Mouse (Mus musculus) liver, adult 2 months (tissue): Measurements from ENCODE around the gene Fap. TPM values are rescaled to one million over a fixed set of nuclear protein-coding genes. Genes with fewer than 3 reads are reported as not detected.

Experiments
- DNase-seq: peaks from one replicate; pipeline ENCODE4 v3.0.0-alpha.2; 2011; ENCODE audit warnings: low read depth, low spot score; ENCODE audit errors: extremely low read depth
- H3K27ac ChIP-seq: fragments of 200-500 bp; replicated peaks from 2 replicates; pipeline ENCODE4 v1.5.1; 2012; ENCODE audit warnings: low read depth, mild to moderate bottlenecking, control low read depth, inconsistent platforms, low read length; ENCODE audit not compliant: insufficient read depth
- H3K27me3 ChIP-seq: fragments of 200-500 bp; 2 replicates; pipeline ENCODE4 v1.6.1; 2012; ENCODE audit warnings: mild to moderate bottlenecking, moderate library complexity, low read length, inconsistent platforms; ENCODE audit not compliant: control insufficient read depth, insufficient read depth
- H3K36me3 ChIP-seq: fragments of 200-500 bp; 2 replicates; pipeline ENCODE4 v1.6.1; 2012; ENCODE audit warnings: low read length, inconsistent platforms; ENCODE audit not compliant: control insufficient read depth, insufficient read depth
- H3K4me1 ChIP-seq: fragments of 200-500 bp; 2 replicates; pipeline ENCODE4 v1.6.1; 2011; ENCODE audit warnings: low read length; ENCODE audit not compliant: control insufficient read depth, insufficient read depth
- H3K4me3 ChIP-seq: fragments of 200-500 bp; 2 replicates; pipeline ENCODE4 v1.5.1; 2011; ENCODE audit warnings: low read depth, mild to moderate bottlenecking, control low read depth, low read length, moderate library complexity; ENCODE audit not compliant: insufficient read depth
- H3K79me2 ChIP-seq: fragments of 200-500 bp; 2 replicates; pipeline ENCODE4 v1.6.1; 2012; ENCODE audit warnings: inconsistent platforms, mild to moderate bottlenecking, low read length, moderate library complexity; ENCODE audit not compliant: control insufficient read depth, insufficient read depth
- H3K9ac ChIP-seq: fragments of 200-500 bp; 2 replicates; pipeline ENCODE4 v1.6.1; 2012; ENCODE audit warnings: low read depth, mild to moderate bottlenecking, control low read depth, inconsistent platforms, low read length
- CTCF ChIP-seq: fragments of 200-500 bp; IDR thresholded peaks from 2 replicates; pipeline ENCODE4 v1.5.1; 2011; ENCODE audit warnings: low read depth, low read length, control low read depth
- POLR2A ChIP-seq: fragments of 200-500 bp; IDR thresholded peaks from 2 replicates; pipeline ENCODE4 v1.6.1; 2011; ENCODE audit warnings: low read length, control low read depth; ENCODE audit not compliant: insufficient read depth; ENCODE audit errors: extremely low read depth
- WGBS: fragments of 180-500 bp; shearing (Covaris S2); methylation state at CpG from one replicate; pipeline ENCODE4 v1.1.7; 2018; 5-methylcytosine and 5-hydroxymethylcytosine counted together
- polyA plus RNA-seq: library from polyadenylated mRNA; depleted of rRNA; stranded (reverse); fragments of >200 nt; gene quantifications from 2 replicates; pipeline ENCODE4 v1.2.3, GENCODE M21; 2012
- total RNA-seq: library from RNA; depleted of rRNA; stranded (reverse); fragments of >200 nt; gene quantifications from 2 replicates; pipeline ENCODE4 v1.2.3, GENCODE M21; 2014

Fap gene
- total and polyA plus RNA-seq, 2 experiments: 0.20 to 0.74 TPM

DNA sequence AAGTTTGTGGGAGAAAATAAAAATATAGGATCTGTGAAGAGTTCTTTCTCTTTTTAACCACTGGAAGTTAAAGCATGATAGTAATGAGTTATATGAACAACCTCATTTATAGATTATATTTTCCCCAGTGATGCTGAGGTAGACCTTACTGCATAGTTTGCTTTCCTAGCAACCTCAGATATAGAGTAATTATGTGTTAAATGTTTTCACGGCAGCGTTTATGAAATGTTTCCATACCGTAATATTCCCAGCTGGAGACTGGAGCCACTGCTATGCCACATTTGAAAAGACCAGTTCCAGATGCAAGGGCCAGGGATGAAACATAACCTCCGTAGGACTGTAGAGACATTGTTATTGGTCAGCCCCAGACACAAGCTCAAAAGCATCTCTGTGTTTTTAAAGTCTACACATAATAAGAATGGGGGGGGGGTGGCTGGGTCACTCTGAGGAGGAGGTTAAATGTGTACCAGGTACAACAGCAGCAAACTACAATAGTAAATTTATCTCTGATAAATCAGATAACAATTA, 69.5 kb downstream of the Fap start:
- no peak for DNase-seq
- Histone ChIP-seq H3K4me3 (no peak overlapping the region), H3K27me3 (no peaks in the 10 kb centered on the region), H3K27ac (no peak overlapping the region), H3K36me3 (no peaks in the 10 kb centered on the region), H3K9ac (no peak overlapping the region), H3K79me2 (no peaks in the 10 kb centered on the region), H3K4me1 (no peaks in the 10 kb centered on the region)
- TF ChIP-seq POLR2A (no peak), CTCF (no peak)
- WGBS: 92% methylated on average over 4 of the region's 4 CpGs

DNA sequence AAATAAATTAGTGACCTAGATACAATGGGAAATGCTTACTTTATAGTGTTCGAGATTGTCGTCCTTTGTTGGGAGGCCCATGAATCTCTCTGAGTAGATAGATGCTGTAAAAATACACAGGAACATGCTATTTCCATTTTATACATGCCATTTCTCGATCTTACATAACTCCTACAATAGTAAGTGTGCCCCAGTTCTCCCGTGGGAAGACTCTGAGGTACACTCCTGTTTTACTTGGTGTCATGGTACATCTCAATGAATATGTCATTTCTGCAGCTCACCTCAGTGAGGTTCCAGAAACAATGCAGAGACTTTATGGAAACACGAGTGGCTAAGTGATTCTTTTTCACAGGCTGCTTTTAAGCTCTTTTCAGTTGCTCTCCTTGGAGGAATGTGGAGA, 70.5 kb downstream of the Fap start:
- WGBS: 81% methylated on average over 5 of the region's 5 CpGs
- Histone ChIP-seq H3K27me3 (no peaks in the 10 kb centered on the region), H3K27ac (no peak overlapping the region), H3K79me2 (no peaks in the 10 kb centered on the region), H3K36me3 (no peaks in the 10 kb centered on the region), H3K4me3 (no peak overlapping the region), H3K9ac (no peak overlapping the region), H3K4me1 (no peaks in the 10 kb centered on the region)
- no peak for TF ChIP-seq CTCF
- no peak for DNase-seq

DNA sequence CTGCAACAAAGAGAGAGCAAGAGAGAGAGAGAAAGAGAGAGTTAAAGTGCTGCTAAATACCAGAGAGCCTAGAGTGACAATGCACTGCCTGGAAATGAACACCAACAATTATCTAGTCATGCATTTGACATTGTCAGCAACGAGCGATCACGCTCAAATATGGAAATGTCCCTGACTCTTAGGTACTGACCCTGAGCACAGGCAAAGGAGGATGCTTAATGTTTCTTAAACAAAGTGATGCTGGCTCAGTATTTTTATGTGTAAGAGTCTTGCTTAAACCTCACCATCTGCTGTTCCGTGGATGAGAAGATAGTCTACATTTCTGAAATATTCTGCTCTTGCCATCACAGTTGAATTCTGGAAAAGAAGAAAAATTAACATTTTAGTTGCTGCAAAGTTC, 71.4 kb downstream of the Fap start:
- no peaks in the 10 kb centered on the region for H3K36me3 ChIP-seq
- H3K4me1 ChIP-seq: no peaks in the 10 kb centered on the region
- DNase-seq: no peak
- no peaks in the 10 kb centered on the region for H3K27me3 ChIP-seq
- no peak overlapping the region for H3K4me3 ChIP-seq
- H3K9ac ChIP-seq: no peak overlapping the region
- 82% methylated on average over 4 of the region's 4 CpGs for WGBS
- no peaks in the 10 kb centered on the region for H3K79me2 ChIP-seq
- no peak overlapping the region for H3K27ac ChIP-seq
- TF ChIP-seq POLR2A: no peak
- TF ChIP-seq CTCF: no peak

DNA sequence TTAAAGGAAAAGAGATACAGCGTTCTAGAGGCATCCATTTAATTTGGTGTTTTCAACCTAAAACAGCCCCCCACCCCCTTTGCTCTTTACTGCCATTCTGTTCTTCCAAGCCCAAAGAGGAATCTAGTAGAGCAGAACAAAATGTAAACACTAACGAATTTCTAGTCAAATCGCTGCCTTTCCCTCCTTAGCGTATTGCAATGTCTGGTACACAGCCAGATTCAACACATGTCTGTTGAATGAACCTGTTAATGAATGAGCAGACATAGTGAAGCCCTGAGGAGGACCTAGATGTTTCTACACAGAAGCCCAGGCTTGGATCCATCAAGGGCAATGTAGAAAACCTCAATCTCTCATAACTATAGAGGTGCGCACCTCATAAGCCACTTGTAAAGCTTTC, 75.1 kb downstream of the Fap start:
- no peaks in the 10 kb centered on the region for H3K27me3 ChIP-seq
- no peaks in the 10 kb centered on the region for H3K4me1 ChIP-seq
- H3K79me2 ChIP-seq: no peaks in the 10 kb centered on the region
- TF ChIP-seq CTCF: no peak
- TF ChIP-seq POLR2A: no peak
- no peak overlapping the region for H3K4me3 ChIP-seq
- no peak overlapping the region for H3K27ac ChIP-seq
- 85% methylated on average over 5 of the region's 5 CpGs for WGBS
- no peaks in the 10 kb centered on the region for H3K36me3 ChIP-seq
- no peak overlapping the region for H3K9ac ChIP-seq
- DNase-seq: no peak

DNA sequence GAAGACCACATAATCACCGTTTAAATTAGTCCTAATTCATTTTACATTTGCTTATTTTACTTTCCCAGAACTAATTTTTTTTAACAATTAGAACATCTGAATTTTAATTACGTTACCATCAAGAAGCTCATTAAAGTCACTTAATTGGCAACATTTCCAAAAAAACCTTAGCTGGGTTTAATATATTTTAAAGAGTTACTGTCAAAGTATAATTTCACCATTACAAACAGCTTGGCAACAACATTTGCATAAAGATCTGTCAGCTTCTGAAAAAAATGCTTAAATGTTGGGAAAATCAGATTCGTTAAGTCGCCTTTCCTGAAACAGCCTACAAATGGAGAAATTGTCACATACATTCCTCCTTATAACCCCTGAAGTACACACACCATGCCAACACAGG, 75.8 kb downstream of the Fap start:
- no peak overlapping the region for H3K9ac ChIP-seq
- no peaks in the 10 kb centered on the region for H3K79me2 ChIP-seq
- TF ChIP-seq CTCF (no peak), POLR2A (no peak)
- H3K4me3 ChIP-seq: no peak overlapping the region
- no peaks in the 10 kb centered on the region for H3K27me3 ChIP-seq
- H3K27ac ChIP-seq: no peak overlapping the region
- no peak for DNase-seq
- H3K4me1 ChIP-seq: no peaks in the 10 kb centered on the region
- WGBS: 95% methylated on average over 4 of the region's 4 CpGs
- H3K36me3 ChIP-seq: no peaks in the 10 kb centered on the region

DNA sequence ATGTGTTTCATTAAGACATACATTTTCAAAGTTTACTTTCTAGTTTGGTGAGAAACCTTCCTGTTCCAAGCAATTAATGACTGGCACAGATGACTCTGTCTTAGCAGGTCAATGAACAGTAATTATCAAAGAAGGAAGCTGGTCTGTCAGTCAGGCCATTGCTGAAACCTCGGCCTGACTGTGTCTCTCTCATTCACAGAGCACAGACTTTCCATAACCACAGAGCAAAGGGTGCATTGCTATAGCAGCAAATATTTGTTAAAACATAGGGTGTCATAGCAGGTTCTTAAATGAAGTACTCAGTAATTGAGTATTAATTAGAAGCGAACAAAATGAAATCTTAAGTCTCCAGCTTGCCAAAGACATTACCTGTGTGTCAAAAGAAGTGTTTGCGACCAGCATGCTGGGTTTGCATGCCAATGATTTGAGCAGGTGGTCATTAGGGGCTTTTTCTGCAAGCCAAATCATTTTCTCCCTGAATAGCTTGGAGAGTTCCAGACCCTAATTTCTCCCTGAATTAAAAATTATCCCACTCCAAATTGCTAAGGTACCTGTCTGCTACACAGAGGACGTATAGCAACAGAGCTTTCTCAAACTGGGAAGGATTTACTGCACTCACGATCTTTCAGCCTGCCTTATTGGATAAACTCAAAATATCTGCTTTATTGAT, 76.4 kb downstream of the Fap start:
- no peak for DNase-seq
- H3K4me1 ChIP-seq: no peaks in the 10 kb centered on the region
- WGBS: 79% methylated on average over 5 of the region's 5 CpGs
- no peak overlapping the region for H3K9ac ChIP-seq
- no peaks in the 10 kb centered on the region for H3K36me3 ChIP-seq
- H3K27me3 ChIP-seq: no peaks in the 10 kb centered on the region
- H3K27ac ChIP-seq: no peak overlapping the region
- no peaks in the 10 kb centered on the region for H3K79me2 ChIP-seq
- TF ChIP-seq CTCF (no peak), POLR2A (no peak)
- H3K4me3 ChIP-seq: no peak overlapping the region
